Mouse (Mus musculus): ENCODE measurements around the gene Slc12a3. TPM values are rescaled to one million over a fixed set of nuclear protein-coding genes. Genes with fewer than 3 reads are reported as not detected.

Slc12a3 gene
- polyA plus RNA-seq, 1 experiment from 2014 or later, result 0.19 TPM

MicroRNAs encoded within 50 kb of the gene (microRNA counts, 519-probe panel; counts per million panel counts)
- 4,017 counts per million, percentile 62 among the panel's probes with 10 or more counts for microRNA mmu-miR-138

Small RNA genes within 50 kb of the gene (microRNA-seq; reads per million reads assigned to microRNA genes)
- 521 reads per million, percentile 70 among the genes with 10 or more reads in this experiment for gene Mir138-2

Other genes with a start within 250 kb of the Slc12a3 start
- 22.0 and 25.3 TPM in 2 replicates for gene Bbs2, start 230.3 kb upstream of the Slc12a3 start, polyA plus RNA-seq (2015; fragmentation: Nextera tagmentation; extraction: Ambion mirVana)
- not detected in 2 replicates for gene Mt4, start 192.0 kb upstream of the Slc12a3 start, polyA plus RNA-seq (2015; fragmentation: Nextera tagmentation; extraction: Ambion mirVana)
- gene Mt3, start 176.6 kb upstream of the Slc12a3 start, polyA plus RNA-seq (2015; fragmentation: Nextera tagmentation; extraction: Ambion mirVana), result 119 and 130 TPM in 2 replicates
- 9.5 and 9.6 TPM in 2 replicates for gene Mt2, start 156.5 kb upstream of the Slc12a3 start, polyA plus RNA-seq (2015; fragmentation: Nextera tagmentation; extraction: Ambion mirVana)
- gene Mt1, start 150.1 kb upstream of the Slc12a3 start, polyA plus RNA-seq (2015; fragmentation: Nextera tagmentation; extraction: Ambion mirVana), result 35.8 and 38.6 TPM in 2 replicates
- gene Nup93, start 114.6 kb upstream of the Slc12a3 start, polyA plus RNA-seq (2015; fragmentation: Nextera tagmentation; extraction: Ambion mirVana), result 66.5 and 68.0 TPM in 2 replicates
- 55.8 and 59.3 TPM in 2 replicates for gene Herpud1, start 57.2 kb downstream of the Slc12a3 start, polyA plus RNA-seq (2015; fragmentation: Nextera tagmentation; extraction: Ambion mirVana)
- gene Nlrc5, start 105.2 kb downstream of the Slc12a3 start, polyA plus RNA-seq (2015; fragmentation: Nextera tagmentation; extraction: Ambion mirVana), result 0.13 and 0.29 TPM in 2 replicates
- 13.8 and 18.3 TPM in 2 replicates for gene Cpne2, start 203.8 kb downstream of the Slc12a3 start, polyA plus RNA-seq (2015; fragmentation: Nextera tagmentation; extraction: Ambion mirVana)

Measured in hindbrain, embryonic 13.5 days (tissue).